Mouse (Mus musculus) hindbrain, embryonic 13.5 days (tissue): ENCODE results near the gene Mrpl23. TPM values are rescaled to one million over a fixed set of nuclear protein-coding genes. Genes with fewer than 3 reads are reported as not detected.

Source experiments
- ATAC-seq: fragments of 200-750 bp; cut with Nextera tagmentation; 2 replicates; pipeline ENCODE4 v1.8.0; 2017; ENCODE audit warnings: moderate TSS enrichment; ENCODE audit not compliant: low FRiP score
- H3K27ac ChIP-seq: fragments of 300-500 bp; sonication (generic); 2 replicates; pipeline ENCODE4 v1.5.1; 2015; ENCODE audit warnings: inconsistent platforms, mild to moderate bottlenecking, moderate library complexity
- H3K27me3 ChIP-seq: fragments of 300-500 bp; sonication (generic); 2 replicates; pipeline ENCODE4 v1.6.1; 2015; ENCODE audit warnings: mild to moderate bottlenecking, inconsistent platforms
- H3K36me3 ChIP-seq: fragments of 300-500 bp; sonication (generic); 2 replicates; pipeline ENCODE4 v1.6.1; 2015; ENCODE audit warnings: mild to moderate bottlenecking, inconsistent platforms
- H3K4me1 ChIP-seq: fragments of 300-500 bp; sonication (generic); replicated peaks from 2 replicates; pipeline ENCODE4 v1.6.1; 2015; ENCODE audit warnings: inconsistent platforms
- H3K4me2 ChIP-seq: fragments of 300-500 bp; sonication (generic); 2 replicates; pipeline ENCODE4 v1.6.1; 2015; ENCODE audit warnings: inconsistent platforms, mild to moderate bottlenecking, moderate library complexity
- H3K4me3 ChIP-seq: fragments of 300-500 bp; sonication (generic); 2 replicates; pipeline ENCODE4 v1.5.1; 2015; ENCODE audit warnings: mild to moderate bottlenecking, inconsistent platforms
- H3K9ac ChIP-seq: fragments of 300-500 bp; sonication (generic); 2 replicates; pipeline ENCODE4 v1.6.1; 2015; ENCODE audit warnings: mild to moderate bottlenecking, inconsistent platforms
- H3K9me3 ChIP-seq: fragments of 300-500 bp; sonication (generic); 2 replicates; pipeline ENCODE4 v1.6.1; 2016; ENCODE audit warnings: inconsistent platforms
- WGBS: fragments of 180-500 bp; shearing (Covaris S2); methylation state at CpG from one replicate; pipeline ENCODE4 v1.1.7; 2015; 5-methylcytosine and 5-hydroxymethylcytosine counted together
- polyA plus RNA-seq: library from polyadenylated mRNA; unstranded; fragments of >200 nt; fragmentation: Nextera tagmentation; extraction: Ambion mirVana; gene quantifications from 2 replicates; pipeline ENCODE4 v1.2.1, GENCODE M21; 2015

Gene Mrpl23
- polyA plus RNA-seq, 1 experiment from 2014 or later = 19.5 TPM

DNA sequence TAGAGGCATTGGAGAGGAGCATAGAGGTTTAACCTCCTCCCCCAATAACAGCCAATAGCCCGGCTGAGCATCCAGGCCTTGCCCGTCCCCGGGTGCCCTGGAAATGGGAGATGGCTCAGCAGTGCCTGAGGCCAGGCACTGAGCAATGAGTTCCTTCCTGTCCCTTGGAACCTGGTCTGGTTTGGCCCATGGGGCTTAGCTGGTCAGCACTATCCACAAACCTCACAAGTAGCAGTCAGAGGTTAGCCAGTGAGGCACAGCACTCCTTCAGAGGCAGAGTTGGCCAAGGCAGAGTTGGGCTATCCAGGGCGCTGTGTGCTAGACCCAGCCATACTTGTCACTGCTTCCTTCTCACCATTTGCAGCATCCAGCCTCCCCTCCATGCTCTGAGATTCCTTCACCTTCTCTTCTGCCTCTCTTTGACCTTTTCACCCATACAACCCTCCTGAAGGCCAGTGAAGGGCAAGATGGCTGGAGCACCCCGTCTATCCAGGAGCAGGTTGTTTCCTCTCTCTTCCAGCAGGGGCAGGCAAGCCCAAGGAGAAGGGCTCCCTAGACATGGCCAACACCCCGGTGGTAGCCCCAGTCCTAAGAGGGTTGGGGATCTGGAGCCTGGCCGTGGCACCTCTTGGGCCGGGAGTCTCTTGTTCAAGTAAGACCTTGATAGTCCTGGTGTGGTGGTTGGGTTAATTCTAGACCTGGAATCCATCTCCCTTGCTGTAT, 23.0 kb downstream of the Mrpl23 start:
- H3K36me3 ChIP-seq = no peaks in the 10 kb centered on the region
- H3K4me3 ChIP-seq = no peak overlapping the region
- H3K27ac ChIP-seq = no peak overlapping the region
- H3K9ac ChIP-seq = no peak overlapping the region
- no peaks in the 10 kb centered on the region for H3K27me3 ChIP-seq
- 93% methylated on average over 8 of the region's 8 CpGs for WGBS
- H3K9me3 ChIP-seq = no peaks in the 10 kb centered on the region
- H3K4me1 ChIP-seq = peaks cover 27% of the 10 kb centered on the region
- no peak for ATAC-seq
- no peak overlapping the region for H3K4me2 ChIP-seq

GRCm38 (mm10) chr7:142556089-142556476, 23.6 kb downstream of the Mrpl23 start:
- no peaks in the 10 kb centered on the region for H3K9me3 ChIP-seq
- no peak for ATAC-seq
- peaks cover 29% of the 10 kb centered on the region for H3K4me1 ChIP-seq
- H3K9ac ChIP-seq = no peak overlapping the region
- no peaks in the 10 kb centered on the region for H3K36me3 ChIP-seq
- H3K4me2 ChIP-seq = no peak overlapping the region
- H3K27me3 ChIP-seq = no peaks in the 10 kb centered on the region
- H3K4me3 ChIP-seq = no peak overlapping the region
- WGBS = 98% methylated on average over 2 of the region's 2 CpGs
- no peak overlapping the region for H3K27ac ChIP-seq

DNA sequence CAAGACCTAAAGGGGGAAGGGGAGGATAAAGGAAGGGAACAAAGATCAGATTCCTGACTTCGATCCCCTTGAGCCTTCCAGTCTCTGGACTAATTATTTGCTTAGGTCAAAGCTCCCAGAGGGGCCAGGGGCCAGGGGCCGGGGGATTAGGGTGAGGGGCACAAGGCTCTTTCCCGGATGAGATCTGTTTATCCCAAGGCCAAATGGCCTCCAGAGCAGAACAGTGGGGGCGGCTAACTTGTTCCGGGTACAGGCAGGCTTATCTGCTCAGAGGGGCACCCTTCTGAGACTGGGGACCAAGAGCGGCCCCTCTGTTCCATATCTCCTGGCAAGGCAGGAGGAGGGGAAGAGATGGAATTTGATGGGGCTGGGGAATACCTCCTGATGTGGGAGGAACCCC, 25.2 kb downstream of the Mrpl23 start:
- Histone ChIP-seq H3K36me3 (no peaks in the 10 kb centered on the region), H3K27ac (no peak overlapping the region), H3K4me3 (no peak overlapping the region), H3K9me3 (no peaks in the 10 kb centered on the region), H3K4me1 (peaks cover 42% of the 10 kb centered on the region), H3K9ac (no peak overlapping the region), H3K4me2 (no peak overlapping the region), H3K27me3 (no peaks in the 10 kb centered on the region)
- ATAC-seq = no peak
- WGBS = 51% methylated on average over 6 of the region's 6 CpGs

- H3K9ac ChIP-seq = no peak overlapping the region
- no peak overlapping the region for H3K4me3 ChIP-seq
- peaks cover 42% of the 10 kb centered on the region for H3K4me1 ChIP-seq
- H3K36me3 ChIP-seq = no peaks in the 10 kb centered on the region
- no peak overlapping the region for H3K4me2 ChIP-seq
- no peak overlapping the region for H3K27ac ChIP-seq
- ATAC-seq = no peak
- no peaks in the 10 kb centered on the region for H3K9me3 ChIP-seq
- no peaks in the 10 kb centered on the region for H3K27me3 ChIP-seq
- 96% methylated on average over 9 of the region's 9 CpGs for WGBS
These were observed 26.1 kb downstream of the Mrpl23 start for GRCm38 (mm10) chr7:142558511-142559146.

DNA sequence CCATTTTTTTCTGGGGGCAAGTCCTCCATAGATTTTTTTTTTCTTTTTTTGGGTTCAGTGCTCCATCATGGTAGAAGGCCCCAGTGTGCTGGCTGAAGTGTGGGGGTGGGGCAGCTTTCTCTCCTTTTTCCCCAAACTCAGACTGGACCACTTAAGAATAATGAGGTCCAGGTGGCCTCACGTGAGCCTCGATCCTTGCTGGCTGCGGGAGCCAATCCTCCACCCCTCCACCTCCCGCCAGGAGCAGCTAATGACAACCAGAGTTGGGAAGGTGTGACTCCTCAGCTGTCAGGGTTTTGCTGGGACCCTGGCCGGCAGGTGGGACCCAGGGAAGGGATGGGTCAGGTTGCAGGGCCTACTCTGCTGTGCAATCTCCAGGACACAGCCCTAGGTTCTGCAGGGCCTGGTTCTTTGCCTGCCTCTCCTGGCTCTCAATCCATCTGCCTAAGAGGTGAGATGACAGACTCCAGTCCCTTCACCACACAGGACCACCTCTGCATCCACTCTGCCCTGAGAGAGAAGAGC, 27.2 kb downstream of the Mrpl23 start:
- ATAC-seq = no peak
- Histone ChIP-seq H3K4me1 (peaks cover 31% of the 10 kb centered on the region), H3K4me3 (no peak overlapping the region), H3K9ac (no peak overlapping the region), H3K27ac (no peak overlapping the region), H3K9me3 (no peaks in the 10 kb centered on the region), H3K27me3 (no peaks in the 10 kb centered on the region), H3K4me2 (no peak overlapping the region), H3K36me3 (no peaks in the 10 kb centered on the region)
- 71% methylated on average over 5 of the region's 5 CpGs for WGBS

DNA sequence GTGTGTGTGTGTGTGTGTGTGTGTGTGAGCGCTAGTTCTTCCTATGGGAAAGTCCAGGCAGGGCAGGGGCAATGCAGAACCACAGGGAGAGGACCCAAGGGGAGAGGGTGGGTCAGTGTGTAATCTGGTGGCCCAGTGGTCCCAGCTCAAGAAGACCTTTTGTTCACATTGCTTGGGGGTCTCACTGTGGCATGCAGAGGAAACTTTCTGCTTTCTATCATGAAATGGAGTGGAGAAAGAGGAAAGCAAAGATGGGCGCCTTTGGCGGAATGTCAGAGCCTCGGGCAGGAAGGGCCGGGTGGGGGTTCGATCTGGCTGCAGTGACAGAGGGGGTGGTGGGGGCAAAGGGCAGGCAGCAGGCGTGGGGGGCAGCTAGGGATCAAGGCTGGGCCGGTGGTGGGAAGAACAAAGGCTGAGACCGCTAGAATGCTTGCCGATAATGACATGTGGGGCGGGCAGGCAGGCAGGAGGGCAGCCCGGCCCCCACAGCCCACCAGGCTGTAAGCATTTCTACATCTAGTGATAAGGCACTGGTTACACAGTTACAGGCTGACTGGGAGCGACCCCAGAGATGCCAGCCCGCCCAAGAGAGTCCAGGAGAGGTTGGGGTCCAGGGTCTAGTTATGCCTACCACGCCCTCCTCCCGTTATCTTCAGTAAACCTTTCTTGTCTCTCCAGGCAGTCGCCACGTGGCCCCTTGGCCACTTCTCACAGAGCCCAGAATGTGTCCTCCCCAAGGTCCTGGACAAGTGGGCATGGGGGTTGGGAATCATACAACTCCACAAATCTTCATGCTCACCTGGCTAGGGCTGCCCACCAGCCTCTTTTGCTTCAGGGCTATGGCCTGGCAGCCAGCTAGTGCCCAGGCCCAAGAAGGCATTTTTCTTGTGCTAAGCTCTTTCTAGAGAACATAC, 28.7 kb downstream of the Mrpl23 start:
- no peak overlapping the region for H3K9ac ChIP-seq
- no peaks in the 10 kb centered on the region for H3K27me3 ChIP-seq
- H3K4me3 ChIP-seq = no peak overlapping the region

DNA sequence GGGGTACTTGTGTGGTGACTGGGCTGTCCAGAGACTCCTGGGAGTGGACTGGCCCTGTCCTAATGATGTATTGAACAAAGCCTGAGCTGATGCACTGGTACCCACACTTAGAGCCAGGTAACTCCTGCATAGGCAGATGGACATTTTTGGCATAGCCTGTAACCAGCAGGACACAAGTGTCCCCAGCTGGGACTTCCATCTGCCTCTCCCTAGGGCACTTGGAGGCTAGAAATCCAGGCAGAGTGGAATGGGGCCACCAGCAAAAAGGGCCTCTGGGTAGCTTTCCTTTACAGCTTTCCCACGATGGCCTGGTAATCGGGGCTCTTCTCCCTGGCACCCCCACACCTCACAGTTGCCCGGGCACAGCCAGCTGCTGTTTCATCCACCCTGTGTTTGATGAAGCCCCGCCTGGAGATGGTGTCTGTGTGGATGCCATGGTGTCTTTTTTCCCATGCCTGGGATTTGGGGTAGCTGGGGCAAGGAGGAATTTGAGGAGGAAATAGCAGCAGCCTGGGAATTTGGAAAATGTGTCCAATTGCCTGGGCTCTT, 29.4 kb downstream of the Mrpl23 start:
- Histone ChIP-seq H3K36me3 (no peaks in the 10 kb centered on the region), H3K27ac (no peak overlapping the region), H3K4me1 (peaks cover 27% of the 10 kb centered on the region), H3K4me3 (no peak overlapping the region), H3K4me2 (no peak overlapping the region), H3K27me3 (0 out of 2 replicates have a peak, but pooled peaks cover 3% of the 10 kb centered on the region), H3K9ac (no peak overlapping the region), H3K9me3 (no peaks in the 10 kb centered on the region)
- 68% methylated on average over 4 of the region's 4 CpGs for WGBS
- no peak for ATAC-seq

More for the DNA sequence above, 28.7 kb downstream of the Mrpl23 start:
- H3K4me2 ChIP-seq = no peak overlapping the region
- WGBS = 31% methylated on average over 18 of the region's 18 CpGs
- no peak for ATAC-seq
- H3K9me3 ChIP-seq = no peaks in the 10 kb centered on the region
- peaks cover 27% of the 10 kb centered on the region for H3K4me1 ChIP-seq
- no peaks in the 10 kb centered on the region for H3K36me3 ChIP-seq
- H3K27ac ChIP-seq = no peak overlapping the region

GRCm38 (mm10) chr7:142563168-142563567, 30.7 kb downstream of the Mrpl23 start:
- Histone ChIP-seq H3K36me3 (no peaks in the 10 kb centered on the region), H3K9me3 (no peaks in the 10 kb centered on the region), H3K4me3 (no peak overlapping the region), H3K4me2 (no peak overlapping the region), H3K27me3 (0 out of 2 replicates have a peak, but pooled peaks cover 4% of the 10 kb centered on the region), H3K9ac (0 out of 2 replicates have a peak overlapping the region, but pooled peaks have one; percentile 8), H3K27ac (no peak overlapping the region), H3K4me1 (peaks cover 27% of the 10 kb centered on the region)
- ATAC-seq = no peak
- 35% methylated on average over 6 of the region's 6 CpGs for WGBS

DNA sequence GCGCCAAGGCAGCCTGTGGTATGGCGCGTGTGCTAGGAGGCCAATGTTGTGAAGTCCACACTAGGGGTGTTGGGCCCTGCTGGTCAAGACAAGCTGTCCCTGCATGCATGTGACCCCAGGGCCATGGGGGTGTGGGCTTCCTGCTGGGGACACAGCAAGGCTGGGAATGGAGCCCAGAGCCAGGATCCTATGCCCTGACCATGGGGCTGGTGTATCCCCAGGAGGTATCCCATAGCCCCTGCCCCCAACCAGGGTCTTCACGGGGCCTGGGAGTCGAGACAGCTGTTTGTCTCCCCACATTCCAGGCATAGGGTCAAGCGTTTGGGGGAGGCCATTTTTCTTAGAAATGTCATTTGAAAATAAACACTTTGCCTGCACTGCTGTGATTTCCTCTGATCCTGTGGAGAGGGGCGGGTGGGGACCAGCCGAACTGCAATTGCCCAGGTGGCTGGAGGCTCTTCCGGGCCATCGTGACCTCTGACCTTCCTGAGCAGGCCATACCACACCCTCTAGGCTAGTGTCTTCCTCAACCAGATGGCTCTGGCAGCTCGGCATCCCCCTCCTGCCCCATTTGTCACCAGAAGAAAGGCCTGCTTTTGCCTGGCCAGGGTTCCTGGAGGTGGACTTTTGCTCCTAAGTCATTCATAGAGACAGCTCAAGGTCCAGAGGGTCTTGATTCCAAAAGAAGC, 32.6 kb downstream of the Mrpl23 start:
- H3K27ac ChIP-seq = no peak overlapping the region
- H3K4me1 ChIP-seq = peaks cover 35% of the 10 kb centered on the region
- H3K9me3 ChIP-seq = no peaks in the 10 kb centered on the region
- no peak overlapping the region for H3K9ac ChIP-seq
- no peak overlapping the region for H3K4me3 ChIP-seq
- no peak overlapping the region for H3K4me2 ChIP-seq
- 62% methylated on average over 11 of the region's 11 CpGs for WGBS
- no peaks in the 10 kb centered on the region for H3K36me3 ChIP-seq
- 0 out of 2 replicates have a peak, but pooled peaks cover 4% of the 10 kb centered on the region for H3K27me3 ChIP-seq
- no peak for ATAC-seq

- ATAC-seq = no peak
- Histone ChIP-seq H3K9me3 (no peaks in the 10 kb centered on the region), H3K4me3 (no peak overlapping the region), H3K9ac (no peak overlapping the region), H3K4me2 (no peak overlapping the region), H3K36me3 (no peaks in the 10 kb centered on the region), H3K27me3 (0 out of 2 replicates have a peak, but pooled peaks cover 4% of the 10 kb centered on the region), H3K27ac (no peak overlapping the region), H3K4me1 (peaks cover 31% of the 10 kb centered on the region)
- 83% methylated on average over 9 of the region's 9 CpGs for WGBS
These were observed 34.0 kb downstream of the Mrpl23 start for GRCm38 (mm10) chr7:142566512-142566911.

GRCm38 (mm10) chr7:142568985-142569384, 36.5 kb downstream of the Mrpl23 start:
- peaks cover 31% of the 10 kb centered on the region for H3K4me1 ChIP-seq
- H3K4me2 ChIP-seq = no peak overlapping the region
- no peak overlapping the region for H3K4me3 ChIP-seq
- 0 out of 2 replicates have a peak, but pooled peaks cover 4% of the 10 kb centered on the region for H3K27me3 ChIP-seq
- whole genome bisulfite sequencing = 59% methylated on average over 8 of the region's 8 CpGs
- no peak for ATAC-seq
- H3K36me3 ChIP-seq = no peaks in the 10 kb centered on the region
- no peaks in the 10 kb centered on the region for H3K9me3 ChIP-seq
- no peak overlapping the region for H3K9ac ChIP-seq
- H3K27ac ChIP-seq = no peak overlapping the region
